Mouse (Mus musculus): ENCODE measurements around the gene Hist1h3h.

- no peak for TF ChIP-seq CTCF (IDR thresholded peaks at IDR 0.05; ENCODE audit: extremely low read depth, insufficient read depth, insufficient read length, insufficient replicate concordance)
- no peak for TF ChIP-seq POLR2A (IDR thresholded peaks at IDR 0.05; ENCODE audit: low read depth, low read length)
These were observed 2.2 kb upstream of the Hist1h3h start for GRCm38 (mm10) chr13:21715131-21715863.

All from spleen, adult 2 months (tissue).